Mouse (Mus musculus): ENCODE results near the gene Morc1. TPM values are rescaled to one million over a fixed set of nuclear protein-coding genes. Genes with fewer than 3 reads are reported as not detected.

The Morc1 gene
- polyA plus RNA-seq, 2 experiments from 2014 or later: 0.36 to 0.63 TPM

DNA sequence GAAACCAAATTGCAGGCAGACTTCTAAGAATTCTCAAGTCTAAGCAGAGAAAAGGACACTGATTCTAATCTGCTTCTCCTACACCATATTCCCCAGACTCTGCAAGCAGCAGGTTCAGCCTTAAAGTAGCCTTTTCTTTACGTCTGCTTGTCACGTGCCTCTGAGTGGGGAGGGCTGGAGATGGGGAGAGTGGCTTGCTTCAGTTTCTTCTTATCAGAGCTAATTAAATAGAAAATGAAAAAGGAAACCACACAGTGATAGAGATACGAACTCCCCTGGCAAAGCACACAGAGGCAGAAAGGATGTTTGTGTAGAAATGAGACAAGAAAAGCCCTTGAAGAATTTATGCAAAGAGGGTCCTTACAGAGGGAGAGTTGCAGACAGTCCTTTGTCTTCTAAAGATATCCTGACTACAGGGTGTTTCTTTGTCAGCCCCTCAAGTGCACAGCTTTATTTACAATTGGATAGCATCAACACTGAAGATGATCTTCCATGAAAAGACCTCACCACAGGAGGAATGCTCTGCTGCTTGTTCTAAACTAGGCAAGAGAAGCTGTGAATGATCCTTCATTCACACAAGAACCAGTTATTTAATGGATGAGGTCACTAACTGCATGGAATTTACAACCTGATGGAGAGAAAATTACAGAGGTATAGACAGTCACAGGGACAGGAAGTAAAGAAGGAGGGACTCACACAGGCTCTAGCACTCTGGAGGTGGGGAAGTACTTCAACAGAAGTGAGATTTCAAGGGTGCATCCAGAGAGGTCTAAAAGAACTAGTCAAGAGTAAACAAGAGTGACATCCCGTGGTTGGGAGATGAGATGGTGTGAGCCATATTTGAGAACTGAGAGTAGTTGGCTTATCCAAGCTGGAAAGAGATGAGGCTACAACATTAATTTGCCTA is 44.1 kb downstream of the Morc1 start:
- ATAC-seq: peak; percentile 74

GRCm38 (mm10) chr16:48479266-48479848 is 48.3 kb downstream of the Morc1 start:
- no peak for ATAC-seq

GRCm38 (mm10) chr16:48516776-48517499 is 85.9 kb downstream of the Morc1 start:
- no peak for ATAC-seq

GRCm38 (mm10) chr16:48519569-48519968 is 88.5 kb downstream of the Morc1 start:
- ATAC-seq: no peak

- no peak for ATAC-seq
These were observed 106.1 kb downstream of the Morc1 start for GRCm38 (mm10) chr16:48537108-48537507.

DNA sequence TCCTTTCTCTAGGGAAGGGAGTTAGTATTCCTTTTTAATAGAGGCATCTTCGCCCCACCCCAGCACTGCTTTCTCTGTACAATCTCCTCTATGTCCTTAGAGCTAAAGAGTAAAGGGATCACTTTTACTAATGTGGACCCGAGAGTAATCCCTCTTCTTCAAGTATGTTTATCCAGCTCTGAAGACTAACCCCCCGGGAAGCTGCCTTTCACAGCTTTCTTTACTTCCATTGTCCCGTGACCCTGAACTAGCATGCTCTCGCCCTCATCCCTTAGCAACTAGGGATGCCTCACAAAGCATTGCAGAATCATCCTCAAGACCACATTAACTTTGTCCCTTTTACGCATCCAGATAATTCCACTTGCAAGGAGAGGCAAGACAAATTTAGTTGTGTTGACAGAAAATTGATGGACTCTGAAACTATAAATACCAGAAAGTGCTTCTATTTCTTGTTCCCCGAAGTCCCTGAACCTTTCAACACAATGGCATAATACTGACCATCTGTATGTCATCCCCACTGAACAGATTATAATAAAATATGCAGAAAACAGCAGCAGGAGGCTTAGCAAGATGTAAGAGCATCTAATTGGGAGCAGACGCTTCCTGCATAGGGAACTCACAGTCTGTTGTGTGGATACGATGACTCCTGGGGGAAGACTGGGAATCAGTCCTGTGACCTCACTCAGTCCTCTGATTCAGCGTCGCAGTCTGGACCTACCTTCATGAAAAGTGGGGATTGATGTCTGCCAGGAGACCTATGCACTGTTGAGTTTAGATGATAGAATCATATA is 131.4 kb downstream of the Morc1 start:
- ATAC-seq: no peak

DNA sequence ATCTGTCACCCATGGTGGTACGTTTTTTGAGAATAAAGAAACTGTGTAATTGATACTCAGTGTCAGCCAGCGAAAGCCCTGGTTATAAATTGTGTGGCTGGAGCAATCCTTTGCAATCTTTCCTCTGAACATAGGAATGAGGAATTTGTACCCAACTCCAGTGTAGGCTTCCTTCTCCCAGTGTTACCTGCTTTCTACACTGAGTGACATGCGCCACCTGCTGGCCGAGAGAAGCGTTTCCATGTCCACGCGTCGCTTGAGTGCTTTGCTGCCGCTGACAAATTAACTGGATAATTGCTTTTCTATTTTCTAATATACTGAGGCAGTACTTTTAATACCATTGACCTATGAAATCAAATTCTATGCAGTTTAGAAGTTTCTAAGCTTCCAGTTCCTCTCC is 139.3 kb downstream of the Morc1 start:
- ATAC-seq: peak; percentile 84

DNA sequence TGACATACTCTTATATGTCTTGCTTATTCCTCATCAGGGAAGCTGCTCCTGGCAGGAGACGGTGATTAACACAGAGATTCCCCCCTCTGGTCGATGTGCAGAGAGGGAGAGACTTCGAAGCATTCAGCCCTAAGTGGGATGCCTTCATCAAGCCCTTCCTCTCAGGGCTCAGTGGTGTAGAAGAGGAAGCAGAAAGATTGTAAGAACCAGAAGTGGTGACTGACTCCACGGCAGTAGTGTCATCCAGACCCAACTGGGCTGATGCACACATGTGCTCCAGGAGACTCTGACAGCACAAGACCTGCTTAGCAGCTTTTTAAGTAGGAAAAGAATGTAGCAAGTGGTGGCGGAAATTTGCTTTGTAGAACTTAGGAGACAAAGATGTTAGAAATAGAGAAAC is 143.0 kb downstream of the Morc1 start:
- no peak for ATAC-seq

- no peak for ATAC-seq
These were observed 143.5 kb downstream of the Morc1 start for GRCm38 (mm10) chr16:48574499-48574898.

DNA sequence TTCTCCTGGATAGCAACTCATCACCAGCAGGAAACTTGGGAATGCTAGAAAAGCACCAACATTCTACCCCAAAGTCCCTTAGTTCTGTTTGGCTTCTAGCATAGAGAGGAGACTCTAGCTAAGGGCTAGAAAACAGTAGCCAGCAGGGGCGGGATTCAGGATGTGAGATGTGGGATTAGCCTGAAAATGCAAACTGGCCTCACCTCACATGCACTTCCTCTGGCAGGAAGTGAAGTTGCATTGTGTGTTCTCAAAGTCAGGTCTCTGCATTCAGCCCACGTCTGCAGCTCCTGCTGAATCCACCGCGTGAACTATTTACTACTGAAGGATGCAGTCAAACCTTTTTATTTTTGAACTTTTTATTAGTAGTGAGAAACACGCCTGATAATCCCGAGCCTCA is 154.3 kb downstream of the Morc1 start:
- no peak for ATAC-seq

DNA sequence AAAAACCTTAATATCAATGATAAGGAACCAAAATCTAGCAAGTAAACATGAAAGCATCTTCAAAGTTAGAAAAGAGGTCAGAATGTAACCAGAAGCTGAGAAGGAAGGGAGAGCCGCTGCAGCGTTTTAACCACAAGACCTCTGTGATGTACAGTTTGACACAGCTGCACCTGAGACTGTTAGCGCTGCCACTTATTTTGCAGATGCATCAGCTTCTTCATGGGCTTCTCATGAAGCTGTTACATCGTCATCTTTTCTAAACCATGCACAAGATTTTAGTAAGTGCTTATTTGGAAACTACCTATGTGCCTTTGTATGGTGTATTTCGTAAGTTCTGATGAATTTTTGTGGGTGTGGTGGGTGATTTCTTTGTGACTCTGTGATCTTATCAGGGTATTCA is 163.4 kb downstream of the Morc1 start:
- ATAC-seq: peak; percentile 78

GRCm38 (mm10) chr16:48595216-48595615 is 164.2 kb downstream of the Morc1 start:
- ATAC-seq: peak; percentile 3

DNA sequence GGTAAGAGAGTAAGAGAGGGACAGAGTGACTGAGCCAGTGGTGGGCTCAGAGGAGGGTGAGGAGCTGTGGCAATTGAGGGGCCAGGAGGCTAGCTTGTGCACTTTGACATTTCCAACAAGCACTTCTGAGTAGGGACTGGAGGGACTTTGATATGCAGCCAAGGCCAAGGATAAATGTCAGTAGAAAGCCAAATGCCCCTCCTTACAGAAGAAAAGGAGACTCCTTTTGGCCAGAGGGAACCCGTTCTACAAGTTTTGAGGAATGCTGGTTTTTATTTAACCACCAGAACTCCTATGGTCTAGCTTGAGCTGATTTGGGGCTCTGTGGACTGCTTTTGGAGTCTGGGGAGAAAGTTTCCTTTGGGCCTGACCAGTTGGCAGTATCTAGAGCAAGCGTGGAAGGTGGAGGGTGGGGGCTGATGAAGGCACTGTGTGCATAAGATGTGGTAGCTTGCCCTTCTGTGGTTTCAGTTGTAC is 172.7 kb downstream of the Morc1 start:
- ATAC-seq: no peak

DNA sequence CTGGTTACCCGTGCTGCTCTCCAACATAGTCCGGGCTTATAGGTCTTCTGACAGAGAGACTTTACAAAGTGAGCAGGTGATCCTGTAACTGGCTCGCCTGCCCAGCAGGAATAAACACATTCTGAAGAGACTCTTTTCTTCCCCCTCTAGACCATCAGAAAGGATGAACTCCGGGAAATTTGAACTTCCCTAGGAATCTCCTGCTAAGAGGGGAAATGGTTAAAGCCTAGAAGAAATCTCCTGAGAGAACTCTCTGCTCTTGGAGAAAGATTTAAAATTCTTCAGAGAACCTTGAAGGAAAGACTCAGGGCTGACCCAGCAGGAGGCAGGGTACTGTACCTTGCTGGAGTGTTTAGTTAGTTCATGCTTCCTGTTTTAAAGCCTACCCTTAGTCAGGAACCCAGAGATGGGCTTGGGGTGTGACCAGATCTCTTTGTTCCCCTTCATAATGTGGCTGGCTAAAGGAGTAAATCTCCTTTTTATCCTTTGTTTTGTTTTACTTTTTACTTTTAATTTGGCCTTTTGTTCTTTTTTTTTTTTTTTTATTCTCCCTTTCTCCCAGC is 175.5 kb downstream of the Morc1 start:
- ATAC-seq: no peak

GRCm38 (mm10) chr16:48608224-48608623 is 177.2 kb downstream of the Morc1 start:
- ATAC-seq: no peak

- no peak for ATAC-seq
These were observed 179.8 kb downstream of the Morc1 start for GRCm38 (mm10) chr16:48610866-48611265.

GRCm38 (mm10) chr16:48611436-48611835 is 180.4 kb downstream of the Morc1 start:
- ATAC-seq: no peak

- no peak for ATAC-seq
These were observed 182.7 kb downstream of the Morc1 start for GRCm38 (mm10) chr16:48613783-48614182.

GRCm38 (mm10) chr16:48620510-48620909 is 189.5 kb downstream of the Morc1 start:
- ATAC-seq: no peak

DNA sequence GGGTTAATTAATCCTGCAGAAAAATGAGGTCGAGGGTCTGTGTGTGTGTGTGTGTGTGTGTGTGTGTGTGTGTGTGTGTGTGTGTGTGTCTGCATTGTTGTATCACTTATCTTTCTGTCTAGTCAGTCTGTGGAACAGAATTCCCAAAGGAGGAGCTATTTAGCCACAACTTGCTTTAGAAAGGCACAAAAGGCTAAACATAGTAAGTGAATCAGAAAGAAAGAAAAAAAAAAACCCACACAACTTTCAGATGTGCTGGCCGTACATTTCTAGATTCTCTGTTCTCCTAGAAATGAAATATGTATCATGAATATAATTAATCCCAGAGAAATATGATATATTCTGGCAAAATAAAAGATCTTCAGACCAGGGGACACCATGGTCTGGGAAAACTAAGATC is 190.0 kb downstream of the Morc1 start:
- ATAC-seq: no peak

DNA sequence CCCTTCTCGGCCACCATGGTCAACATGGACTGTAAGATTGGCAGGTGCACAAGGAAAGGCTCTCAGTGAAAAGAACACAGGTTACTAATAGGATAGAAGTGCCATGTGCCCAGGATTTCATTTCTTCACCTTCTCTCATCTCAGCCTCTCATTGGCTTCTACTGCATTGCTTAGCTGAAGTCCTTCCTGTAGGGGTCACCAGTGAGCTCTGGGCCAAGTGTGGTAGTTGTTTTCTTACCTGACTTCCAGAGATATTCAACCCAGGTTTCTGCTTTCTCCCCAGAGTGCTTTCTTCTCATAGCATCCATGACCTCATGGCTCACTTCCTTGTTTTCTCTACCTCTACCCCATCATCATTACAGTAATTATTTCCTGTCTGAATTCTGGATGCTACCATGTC is 192.4 kb downstream of the Morc1 start:
- ATAC-seq: peak; percentile 76

DNA sequence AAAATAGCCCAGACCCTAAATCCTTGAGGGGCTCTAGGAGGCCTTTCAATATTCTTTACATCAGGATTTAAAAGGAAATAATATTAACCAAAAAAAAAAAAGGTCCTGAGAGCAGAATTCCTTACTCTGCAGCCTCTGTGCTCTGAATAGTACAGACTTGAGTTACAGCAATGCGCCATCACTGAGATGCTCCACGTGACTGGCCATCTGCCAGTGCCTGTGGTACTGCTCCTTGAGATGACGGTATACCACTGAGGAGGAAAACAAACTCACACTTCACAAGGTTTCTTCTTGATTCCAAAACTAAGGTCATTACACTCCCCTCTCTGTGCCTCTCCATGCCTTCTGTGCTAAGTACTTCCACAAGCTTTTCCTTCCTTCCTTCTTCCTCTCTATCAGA is 195.1 kb downstream of the Morc1 start:
- ATAC-seq: no peak
